Mouse (Mus musculus) thymus, postnatal 0 days (tissue): ENCODE results near the gene Tfap2b. TPM values are rescaled to one million over a fixed set of nuclear protein-coding genes. Genes with fewer than 3 reads are reported as not detected.

Source experiments
- DNase-seq: peaks from one replicate; pipeline ENCODE4 v3.0.0-alpha.2; 2015; ENCODE audit warnings: low spot score
- polyA plus RNA-seq: library from polyadenylated mRNA; unstranded; fragments of >200 nt; fragmentation: Nextera tagmentation; extraction: Ambion mirVana; gene quantifications from 2 replicates; pipeline ENCODE4 v1.2.1, GENCODE M21; 2015

Tfap2b gene
- 0.68 and 0.79 TPM in 2 replicates for polyA plus RNA-seq

DNA sequence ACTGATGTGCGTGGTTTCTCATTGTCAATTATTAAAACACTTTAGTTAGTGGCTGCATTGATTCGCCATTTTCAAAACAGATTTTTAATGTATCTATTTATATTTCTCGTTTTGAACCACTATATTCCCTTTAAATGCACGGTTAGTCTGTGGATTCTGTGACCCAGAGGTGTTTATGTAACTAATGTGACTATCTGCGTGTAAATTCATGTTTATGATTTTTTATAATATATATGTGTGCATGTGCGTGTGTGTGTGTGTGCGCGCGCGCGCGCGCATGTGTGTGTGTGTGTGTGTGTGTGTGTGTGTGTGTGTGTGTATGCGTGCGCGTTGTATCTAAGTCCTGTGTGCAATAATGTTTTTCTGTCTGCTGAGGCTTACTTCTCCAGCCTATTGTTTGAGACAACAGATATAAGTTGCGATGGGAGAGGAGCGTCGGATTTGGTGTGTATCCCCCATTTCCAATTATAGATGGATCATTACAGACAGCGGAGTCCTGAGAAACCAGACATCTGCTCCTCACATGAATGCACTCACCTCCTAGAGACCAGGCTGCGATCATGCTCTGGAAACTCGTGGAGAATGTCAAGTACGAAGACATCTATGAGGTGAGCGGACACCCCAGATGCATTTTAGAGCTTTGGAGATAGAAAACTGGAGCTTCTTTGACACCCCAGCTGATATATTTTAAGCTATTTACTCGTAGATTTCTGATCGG, at the start of gene Tfap2b:
Gene Tfap2b (plus strand): TSS at position 274 of the 718 bp plus-strand sequence.
- no peak for DNase-seq

DNA sequence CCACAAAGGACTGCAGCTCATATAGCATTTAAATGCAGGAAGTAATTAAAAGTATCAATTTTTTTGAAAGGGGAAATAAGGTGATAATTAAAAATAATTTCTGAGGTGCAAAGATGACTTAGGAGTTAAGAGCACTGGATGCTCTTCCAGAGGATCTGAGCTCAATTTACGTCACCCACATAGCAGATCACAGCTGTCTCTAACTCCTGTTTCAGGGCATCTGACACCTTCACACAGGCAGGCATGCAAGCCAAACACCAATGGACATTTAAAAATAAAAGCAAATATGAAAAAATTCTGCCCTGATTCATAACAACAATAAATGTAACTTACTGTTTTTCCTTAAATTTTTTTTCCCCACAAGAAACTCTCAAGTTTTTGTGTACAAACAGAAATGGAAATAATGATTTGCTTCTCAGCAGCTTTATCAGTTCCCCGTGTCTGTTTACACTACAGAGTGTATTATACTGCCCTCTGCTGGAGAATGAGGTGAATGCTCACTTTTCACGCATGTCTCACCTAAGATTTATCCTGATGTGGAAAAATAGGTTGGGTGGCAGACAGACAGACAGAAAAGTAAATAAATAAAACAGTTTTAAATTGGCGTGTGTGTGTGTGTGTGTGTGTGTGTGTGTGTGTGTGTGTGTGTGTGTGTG, 29.8 kb upstream of the Tfap2b start:
- DNase-seq: peak; percentile 14

DNA sequence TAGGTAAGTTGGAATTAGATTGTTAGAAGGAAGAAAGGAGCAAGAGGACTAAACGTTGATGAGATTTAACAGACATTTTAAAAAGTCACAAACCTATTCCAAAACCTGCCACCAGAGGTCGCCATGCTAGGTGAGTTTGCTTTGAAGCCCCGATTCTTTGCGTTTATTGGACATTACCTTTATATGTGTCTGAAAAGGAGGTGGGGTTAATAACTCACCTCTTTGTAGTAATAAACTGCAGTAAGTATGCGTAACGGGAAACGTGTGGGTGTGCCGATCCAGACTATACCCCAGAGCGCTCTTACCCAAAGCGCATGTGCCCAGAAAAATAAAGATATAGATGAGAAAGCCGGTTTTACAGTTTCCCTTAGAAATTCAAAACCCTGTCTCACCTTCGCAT, 3.1 kb upstream of the Tfap2b start:
- no peak for DNase-seq

DNA sequence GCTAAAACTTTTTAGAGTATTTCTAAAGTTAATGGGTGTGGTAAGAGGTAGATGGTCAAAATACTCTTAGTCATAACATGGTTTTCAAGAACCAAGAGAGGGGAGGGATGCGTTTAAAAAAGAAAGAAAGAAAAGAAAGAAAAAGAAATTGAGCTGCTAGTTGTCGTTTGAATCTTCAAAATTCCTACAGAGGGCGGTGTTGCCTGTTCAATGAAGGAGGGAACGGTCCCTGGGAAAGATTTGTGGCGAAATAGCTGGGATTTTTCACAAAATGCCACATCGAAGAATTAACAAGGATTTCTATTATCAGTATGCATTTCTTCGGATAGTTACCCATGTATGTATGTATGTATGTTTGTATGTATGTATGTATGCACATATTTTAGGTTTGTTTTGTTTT, 2.5 kb upstream of the Tfap2b start:
- no peak for DNase-seq

DNA sequence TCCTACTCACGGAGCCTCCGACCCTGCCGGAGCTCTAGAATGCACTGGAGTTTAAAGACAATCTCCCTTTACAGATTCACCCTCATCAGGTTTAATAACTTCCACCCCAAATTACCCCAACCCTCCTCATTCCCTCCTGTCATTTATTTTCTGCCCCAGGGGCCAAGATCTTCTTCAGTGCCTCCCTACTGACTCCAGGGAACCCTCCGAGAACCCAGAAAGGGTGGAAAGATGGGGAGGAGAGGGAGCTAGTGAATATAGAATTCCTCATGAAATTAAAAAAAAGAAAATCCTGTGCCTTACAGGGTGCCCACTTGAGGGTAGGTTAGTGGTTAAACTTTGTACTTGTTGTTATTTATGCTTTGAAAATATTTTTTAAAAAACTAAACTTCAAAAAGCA, 1.1 kb upstream of the Tfap2b start:
- DNase-seq: no peak

DNA sequence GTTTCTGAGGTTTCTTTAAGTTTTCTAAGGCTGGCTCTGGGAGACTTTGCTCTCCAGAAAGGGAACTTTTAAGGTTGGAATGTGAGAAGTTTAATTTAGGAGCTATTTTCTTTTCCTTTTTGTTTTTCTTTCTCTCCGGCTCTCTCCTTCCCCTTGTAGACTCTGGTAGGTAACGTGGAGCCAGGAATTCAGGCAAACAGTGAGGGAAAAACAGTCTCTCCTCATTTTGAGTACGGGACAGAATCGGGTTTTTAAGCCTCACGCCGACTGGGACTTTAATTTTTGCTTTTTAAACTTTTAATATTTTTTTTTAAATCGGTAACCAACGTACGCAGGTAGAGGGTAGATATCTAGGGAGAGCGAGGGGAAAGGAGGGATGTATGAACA, 638 bp downstream of the Tfap2b start:
- DNase-seq: no peak

DNA sequence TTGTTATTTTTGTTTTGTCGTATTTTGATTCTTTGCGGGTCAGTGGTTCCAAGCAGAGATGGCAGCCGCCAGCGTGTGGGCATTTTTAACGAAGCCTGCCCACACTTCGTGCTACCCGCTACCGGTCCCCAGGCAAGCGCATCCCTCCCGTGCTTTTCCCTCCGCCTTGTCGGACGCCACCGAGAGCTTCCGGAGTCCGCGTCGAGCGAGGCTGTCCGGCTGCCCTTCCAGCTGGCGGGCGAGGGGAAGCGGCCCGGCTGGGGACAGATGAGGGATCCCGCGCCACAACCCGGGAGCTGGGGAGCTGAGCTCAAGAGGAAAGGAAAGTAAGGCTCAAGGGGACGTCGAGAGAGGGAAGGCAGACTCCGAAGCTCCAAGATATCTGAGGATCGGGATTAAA, 1.1 kb downstream of the Tfap2b start:
- DNase-seq: no peak

DNA sequence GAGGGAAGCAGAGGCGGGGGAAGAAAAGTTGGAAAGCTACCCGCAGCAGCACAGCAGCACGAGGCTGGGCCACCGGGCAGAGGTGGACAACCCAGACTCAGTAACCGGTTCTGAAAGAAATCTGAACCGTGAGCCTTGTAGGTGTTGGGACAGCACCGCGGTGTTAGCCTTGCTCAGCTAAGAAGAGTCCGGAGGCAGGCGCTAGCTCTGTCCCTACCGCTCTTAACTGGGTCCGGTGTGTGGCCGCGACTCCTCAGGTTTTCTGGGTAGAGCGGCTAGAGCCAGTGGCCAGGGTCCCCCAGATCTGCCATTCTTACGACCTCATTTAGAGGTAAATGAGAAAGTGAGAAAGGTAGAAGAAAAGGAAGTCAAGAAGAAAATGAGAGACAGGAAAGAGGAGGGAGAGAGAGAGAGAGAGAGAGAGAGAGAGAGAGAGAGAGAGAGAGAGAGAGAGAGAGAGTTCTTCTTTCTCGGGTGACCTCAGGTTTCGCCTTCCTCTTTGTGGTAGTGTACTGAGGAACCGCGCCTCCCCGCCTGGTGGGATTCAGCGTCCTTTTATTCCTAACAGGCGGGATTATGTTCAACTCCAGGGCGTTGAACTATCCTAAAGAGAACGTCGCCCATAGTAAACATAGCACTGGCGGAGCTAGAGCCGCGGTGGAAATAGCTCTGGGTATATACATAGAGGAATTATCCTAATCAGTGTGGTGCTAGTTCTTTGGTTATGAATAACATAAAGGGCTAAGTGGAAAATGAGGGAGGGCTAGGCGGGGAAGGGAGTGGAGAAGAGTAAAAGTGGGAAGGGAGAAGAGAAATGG, 1.7 kb downstream of the Tfap2b start:
- no peak for DNase-seq

DNA sequence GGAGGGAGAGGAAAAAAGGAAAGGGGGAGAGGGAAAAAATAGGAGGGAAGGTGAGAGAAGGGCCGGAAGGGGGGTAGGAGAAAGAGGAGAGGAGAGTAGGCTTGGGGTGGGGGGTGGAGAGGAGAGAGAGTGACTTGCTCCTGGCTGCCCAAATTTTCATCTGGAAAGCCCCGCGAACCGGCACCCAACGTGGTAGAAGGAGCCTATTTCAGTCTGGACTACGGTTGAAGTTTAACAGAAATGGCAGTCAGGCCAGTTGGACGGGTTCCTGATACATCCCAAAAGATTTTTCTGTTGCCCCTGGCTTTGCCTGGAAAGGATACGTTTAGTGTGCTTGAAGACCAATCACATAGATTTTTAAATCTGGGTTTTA, 2.3 kb downstream of the Tfap2b start:
- no peak for DNase-seq

DNA sequence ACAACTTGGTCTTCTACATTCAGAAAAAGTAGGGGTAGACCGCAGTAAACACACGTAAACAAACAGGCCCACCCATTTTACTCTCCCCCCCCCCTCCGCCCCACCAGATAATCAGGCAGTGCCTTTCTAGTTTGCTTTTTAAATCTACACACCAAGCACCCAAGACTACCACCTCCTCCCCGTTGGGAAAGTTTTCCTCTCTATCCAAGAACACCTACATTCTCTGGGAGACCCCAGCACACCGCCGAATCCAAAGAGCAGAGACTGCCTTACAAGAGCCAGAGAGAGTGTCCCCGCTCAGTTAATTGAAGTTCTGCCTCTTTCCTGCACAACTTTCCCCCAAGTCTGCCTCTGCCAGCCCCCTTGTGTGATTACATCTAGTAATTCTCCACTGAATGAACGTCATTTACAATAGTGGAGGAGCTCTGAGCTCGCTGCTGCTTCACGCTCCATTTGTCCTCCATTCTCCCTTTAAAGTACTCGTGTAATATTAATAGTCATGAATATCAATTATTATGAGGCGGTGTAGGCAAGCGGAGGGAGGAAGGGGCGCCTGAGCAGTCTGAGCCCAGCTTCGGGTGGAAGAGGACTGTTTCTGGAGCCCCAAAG, 2.9 kb downstream of the Tfap2b start:
- DNase-seq: no peak

DNA sequence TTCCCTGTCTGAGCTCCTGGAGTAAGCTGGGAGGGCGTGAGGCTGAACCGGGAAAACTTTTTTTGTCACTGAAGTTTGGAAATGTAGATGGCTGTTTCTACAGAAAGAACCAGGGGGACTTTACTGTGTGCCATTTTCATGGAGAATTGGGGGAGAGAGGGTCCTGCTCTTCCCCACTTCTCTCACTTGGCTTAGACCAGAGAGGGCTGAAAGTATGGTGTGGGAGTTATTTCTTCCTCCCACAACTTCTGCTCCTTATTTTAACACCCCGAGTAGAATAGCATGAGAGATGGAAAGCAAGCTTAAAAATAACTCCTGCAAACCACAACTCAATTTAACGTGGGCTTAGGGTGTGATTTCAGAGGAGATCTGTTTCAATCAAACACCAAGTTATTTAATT, 4.0 kb downstream of the Tfap2b start:
- no peak for DNase-seq

DNA sequence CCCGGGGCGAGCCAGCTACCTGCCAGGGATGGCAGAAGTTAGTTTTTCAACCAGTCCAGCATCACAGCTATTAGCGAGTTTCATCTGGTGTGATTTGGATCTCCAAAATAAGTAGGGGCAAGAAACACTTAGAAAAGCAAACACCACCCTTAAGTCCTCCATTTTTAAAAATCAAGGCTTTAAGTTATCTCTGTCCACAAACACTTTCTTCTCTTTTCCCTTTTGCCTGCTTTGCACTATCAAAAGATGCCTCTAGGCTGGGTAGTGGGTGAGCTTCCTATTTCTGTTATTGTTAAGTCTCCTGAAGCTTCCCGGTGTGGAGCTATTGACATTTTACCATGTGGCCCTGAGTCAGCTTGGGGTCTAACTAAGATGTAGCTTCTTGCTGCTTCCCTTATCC, 4.5 kb downstream of the Tfap2b start:
- DNase-seq: no peak

DNA sequence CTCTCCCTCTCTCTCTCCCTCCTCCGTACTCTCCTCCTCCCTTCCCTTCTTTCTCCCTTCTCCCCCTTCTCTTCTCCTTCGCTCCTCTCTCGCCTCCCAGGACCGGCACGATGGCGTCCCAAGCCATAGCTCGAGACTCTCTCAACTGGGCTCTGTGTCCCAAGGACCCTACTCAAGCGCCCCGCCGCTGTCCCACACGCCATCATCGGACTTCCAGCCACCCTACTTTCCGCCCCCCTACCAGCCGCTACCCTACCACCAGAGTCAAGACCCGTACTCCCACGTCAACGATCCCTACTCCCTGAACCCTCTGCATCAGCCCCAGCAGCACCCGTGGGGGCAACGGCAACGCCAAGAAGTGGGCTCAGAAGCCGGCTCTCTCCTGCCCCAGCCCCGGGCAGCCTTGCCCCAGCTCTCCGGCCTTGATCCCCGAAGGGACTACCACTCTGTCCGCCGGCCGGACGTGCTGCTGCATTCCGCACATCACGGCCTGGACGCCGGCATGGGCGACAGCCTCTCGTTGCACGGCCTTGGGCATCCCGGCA, 5.2 kb downstream of the Tfap2b start:
- no peak for DNase-seq

DNA sequence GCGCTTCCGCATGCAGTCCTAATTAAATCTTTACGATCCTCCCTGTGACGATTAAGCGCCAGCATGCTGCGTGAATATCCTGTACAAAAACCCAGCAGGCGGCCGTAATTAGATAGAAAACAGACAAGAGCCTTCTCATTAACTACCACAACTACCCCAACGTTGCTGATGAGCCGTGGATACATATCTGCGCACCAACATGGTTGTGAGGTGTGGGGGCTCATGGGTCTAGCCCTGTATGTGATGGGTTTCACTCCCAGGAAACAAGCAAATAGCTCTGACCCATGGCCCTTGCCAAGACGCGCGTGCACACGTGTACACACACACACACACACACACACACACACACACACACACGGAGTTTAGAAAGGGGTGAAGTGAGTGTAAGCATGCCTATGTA, 8.7 kb downstream of the Tfap2b start:
- DNase-seq: no peak

DNA sequence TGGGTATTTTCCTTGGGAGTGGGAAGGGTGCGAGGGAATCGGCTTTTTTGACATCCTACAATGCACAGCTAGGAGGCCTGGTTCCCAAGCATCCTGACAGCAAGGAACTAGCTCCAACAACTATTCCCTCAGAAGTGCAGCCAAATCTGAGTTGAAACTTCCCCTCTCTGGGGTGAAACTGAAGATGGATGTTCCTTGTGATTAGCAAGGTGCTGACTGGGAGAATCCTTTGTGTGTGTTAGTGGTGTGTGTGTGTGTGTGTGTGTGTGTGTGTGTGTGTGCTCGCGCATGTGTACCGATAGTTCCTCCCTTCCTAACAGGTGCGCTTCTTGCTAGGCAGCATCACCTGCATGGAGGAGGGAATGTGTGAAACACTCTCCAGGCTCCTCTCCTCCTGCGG, 9.5 kb downstream of the Tfap2b start:
- DNase-seq: no peak

DNA sequence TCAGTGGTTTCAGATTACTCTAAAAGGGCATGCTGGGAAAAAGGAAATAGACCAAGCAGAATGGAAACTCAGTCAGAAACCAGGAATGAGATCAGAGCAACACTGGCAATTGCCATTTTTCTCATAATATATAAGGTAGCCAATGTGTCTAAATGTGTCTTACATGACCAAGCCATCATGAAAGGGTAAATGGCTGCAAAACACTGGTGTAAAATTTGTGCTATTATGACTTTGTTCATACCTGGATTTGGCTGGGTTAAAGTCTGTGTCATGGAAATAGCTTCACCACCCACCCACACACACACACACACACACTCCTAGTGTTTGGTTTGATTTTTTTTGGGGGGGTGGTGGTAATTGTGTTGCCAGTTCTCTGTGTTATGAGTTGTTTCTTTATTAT, 10.7 kb downstream of the Tfap2b start:
- no peak for DNase-seq

DNA sequence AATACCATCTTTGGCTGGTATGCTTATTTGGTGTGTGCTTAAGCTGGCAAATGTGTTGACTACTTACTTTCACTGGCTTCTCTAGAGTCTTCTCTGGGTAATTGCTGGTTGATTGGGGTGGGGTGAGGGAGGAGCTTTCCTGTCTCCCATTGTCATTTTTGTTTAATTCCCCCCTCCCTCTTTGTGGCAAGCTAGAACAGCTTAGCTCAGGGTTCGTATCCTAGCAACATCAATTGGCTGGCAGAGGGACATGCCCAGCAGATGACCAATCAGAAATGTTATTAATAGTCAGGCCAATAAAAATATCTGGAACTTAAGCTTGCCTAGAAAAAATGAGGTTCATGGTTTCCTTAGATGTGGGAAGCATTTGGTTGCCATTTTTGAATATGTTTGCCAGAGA, 11.8 kb downstream of the Tfap2b start:
- DNase-seq: no peak

DNA sequence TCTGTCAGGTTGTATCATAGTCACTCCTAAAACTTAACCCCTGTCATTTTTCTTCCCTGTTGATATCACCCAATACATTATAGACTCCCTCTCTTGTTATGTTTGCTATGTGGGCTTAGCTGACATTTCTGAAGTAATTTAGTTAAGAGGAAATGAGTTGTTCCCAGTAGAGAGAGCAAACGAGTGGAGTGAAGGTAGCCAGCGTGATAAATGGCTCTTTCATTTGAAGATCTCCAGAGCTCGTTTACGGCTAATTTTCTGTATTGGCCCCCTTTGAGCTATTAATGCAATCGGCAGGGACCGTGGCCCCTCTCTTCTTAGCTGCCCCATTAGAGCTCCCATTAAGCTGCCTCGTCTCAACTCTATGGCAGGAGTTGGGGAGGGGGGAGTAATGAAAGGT, 12.9 kb downstream of the Tfap2b start:
- DNase-seq: no peak

DNA sequence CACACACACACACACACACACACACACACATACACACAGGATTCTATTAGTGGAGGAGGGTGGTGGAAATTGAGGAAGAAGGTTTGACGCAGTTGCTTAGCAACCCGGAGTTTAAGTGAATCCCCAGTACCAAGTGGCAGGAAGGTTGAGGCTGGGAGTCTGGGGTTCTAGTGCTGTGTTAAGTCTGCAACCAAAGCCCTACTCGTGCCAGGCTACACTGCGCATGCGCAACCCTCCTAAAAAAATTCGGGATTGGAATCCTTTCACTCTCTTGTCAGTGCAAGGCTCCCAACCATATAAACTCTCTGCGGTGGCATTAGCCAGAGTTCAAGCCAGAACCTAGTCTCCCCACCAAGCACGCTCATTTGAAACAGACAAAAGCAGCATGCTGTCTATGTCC, 18.0 kb downstream of the Tfap2b start:
- no peak for DNase-seq

DNA sequence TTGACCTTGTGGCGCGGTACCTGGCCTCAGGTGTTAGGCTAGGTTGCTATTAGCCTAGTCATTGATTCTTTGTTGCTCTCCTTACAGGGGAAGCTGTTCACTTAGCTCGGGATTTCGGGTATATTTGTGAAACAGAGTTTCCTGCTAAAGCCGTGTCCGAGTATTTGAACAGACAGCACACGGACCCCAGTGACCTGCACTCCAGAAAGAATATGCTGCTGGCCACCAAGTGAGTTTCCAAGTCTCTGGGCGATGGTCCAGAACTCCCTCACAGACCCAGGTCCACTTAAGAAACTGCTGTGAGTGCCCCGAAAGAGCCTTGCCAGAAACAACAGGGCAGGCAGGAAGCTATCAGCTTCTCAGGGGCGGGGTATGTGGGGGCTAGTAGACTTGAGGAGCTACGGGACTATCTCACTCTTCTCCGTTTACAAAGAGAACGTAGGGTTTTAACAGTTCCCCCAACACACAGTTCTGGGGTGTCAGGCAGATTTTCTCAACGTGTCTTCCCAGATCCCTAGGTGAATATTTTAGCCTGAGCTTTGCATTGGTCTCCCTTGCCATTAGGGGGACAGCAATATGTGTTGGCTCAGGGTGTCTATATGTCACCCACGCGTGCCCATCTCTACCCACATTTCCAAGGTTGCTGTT, 22.3 kb downstream of the Tfap2b start:
- DNase-seq: no peak

DNA sequence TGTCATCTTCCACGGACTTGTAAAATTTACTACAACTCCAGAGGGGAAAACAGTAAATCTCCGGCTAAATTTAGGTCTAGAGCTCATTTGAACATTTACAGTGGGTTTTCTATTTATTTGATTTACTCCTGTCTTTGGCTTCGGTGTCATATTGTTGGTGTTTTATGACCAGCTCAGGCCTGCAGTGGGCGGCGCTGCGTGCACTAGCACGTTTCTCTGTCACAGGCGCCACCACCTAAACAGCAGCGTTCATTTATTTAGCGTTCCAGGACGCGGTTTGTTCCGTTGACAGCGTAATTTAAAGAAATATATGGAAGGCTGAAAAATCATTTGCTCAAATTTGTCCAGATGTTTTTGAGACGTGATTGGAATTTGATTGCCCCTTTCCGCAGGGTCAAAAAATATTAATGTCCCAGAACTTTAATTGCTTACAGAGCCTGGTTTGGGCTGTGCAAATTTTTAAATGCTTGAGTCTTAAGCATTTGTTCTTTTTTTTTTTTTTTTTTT, 22.9 kb downstream of the Tfap2b start:
- no peak for DNase-seq
